Mouse (Mus musculus): ENCODE results near the gene Mdm2.
"Not testable (repeated sequence)": the region's sequence is repeated elsewhere in the genome, so short reads cannot be mapped to it uniquely, and the experiment has no call there.

- not testable (repeated sequence) for TF ChIP-seq CTCF (IDR thresholded peaks at IDR 0.05; ENCODE audit: low read depth); EP300 (optimal IDR thresholded peaks at IDR 0.05)
Observed at GRCm38 (mm10) chr10:117733626-117734025, 23.1 kb upstream of the Mdm2 start.

Measured in stomach, postnatal 0 days (tissue).